Mouse (Mus musculus) T-helper 2 cell (primary cell): ENCODE data around the gene Hoxc5.

ENCODE experiments used
- in situ Hi-C: fragments of 300-600 bp; cut with MboI, MseI; formaldehyde crosslinking; loops from one replicate; pipeline ENCODE4 v1.15.1; 2025; ENCODE audit warnings: high pct_unique_total_duplicates

Gene Hoxc5

GRCm38 (mm10) chr15:102967511-102968397 is 511 bp downstream of the Hoxc5 start:
- in situ Hi-C loops: no loop called here

DNA sequence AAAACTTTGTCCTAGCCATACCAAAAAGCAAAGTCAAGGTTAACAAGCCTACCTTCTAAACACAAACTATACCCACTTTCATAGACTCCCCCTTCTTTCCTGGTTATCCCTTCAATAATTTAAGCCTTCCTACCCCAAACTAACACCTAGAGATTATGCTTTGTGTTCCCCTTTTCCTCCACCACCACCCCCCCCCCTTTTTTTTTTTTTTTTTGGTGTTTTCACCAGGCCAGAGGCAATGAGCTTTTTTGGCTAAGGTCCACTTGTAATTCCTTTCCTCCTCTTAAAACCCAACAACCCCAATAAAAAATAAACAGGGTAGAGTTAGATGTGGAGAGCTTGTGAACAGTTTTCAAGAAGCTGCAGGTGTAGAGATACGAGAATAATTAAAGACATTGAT is 2.1 kb downstream of the Hoxc5 start:
- in situ Hi-C loops: no loop called here

GRCm38 (mm10) chr15:102970740-102971139 is 3.5 kb downstream of the Hoxc5 start:
- in situ Hi-C loops: no loop called here

- in situ Hi-C loops: no loop called here
These were observed 5.0 kb downstream of the Hoxc5 start for GRCm38 (mm10) chr15:102972254-102972653.

GRCm38 (mm10) chr15:102972753-102973152 is 5.5 kb downstream of the Hoxc5 start:
- in situ Hi-C loops: no loop called here

GRCm38 (mm10) chr15:102975034-102975433 is 7.8 kb downstream of the Hoxc5 start:
- in situ Hi-C loops: loop anchor here (25.0 kb wide), 1 partner anchor 337 kb away; the partner anchor contains the start of gene Gpr84

DNA sequence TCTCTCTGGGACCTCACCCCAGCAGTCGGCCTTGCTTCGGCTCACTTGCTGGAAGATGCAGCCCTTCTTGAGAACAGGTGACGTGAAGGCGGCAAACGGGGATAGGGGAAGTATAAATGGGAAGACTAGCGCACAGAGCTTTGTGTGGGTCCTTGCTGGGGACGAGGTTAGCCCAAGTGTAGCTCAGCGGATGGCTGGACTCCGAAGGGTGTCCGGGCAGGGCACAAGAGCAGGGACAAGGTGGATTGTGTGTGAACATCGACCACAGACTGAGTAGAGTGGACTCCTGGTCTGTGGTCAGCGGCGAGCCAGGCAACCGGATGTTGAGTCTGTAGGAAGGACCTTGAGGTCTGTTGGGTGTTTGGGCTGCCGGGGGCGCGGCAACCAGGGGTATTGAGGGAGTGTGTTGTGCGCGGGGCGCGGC is 8.5 kb downstream of the Hoxc5 start:
- in situ Hi-C loops: loop anchor here (25.0 kb wide), 1 partner anchor 337 kb away; the partner anchor contains the start of gene Gpr84

- in situ Hi-C loops: loop anchor here (25.0 kb wide), 1 partner anchor 336 kb away; the partner anchor contains the start of gene Gpr84
These were observed 8.9 kb downstream of the Hoxc5 start, which contains the start of gene Hoxc9 for GRCm38 (mm10) chr15:102976171-102976570. Hoxc9 (plus strand) TSS chr15:102976439.

DNA sequence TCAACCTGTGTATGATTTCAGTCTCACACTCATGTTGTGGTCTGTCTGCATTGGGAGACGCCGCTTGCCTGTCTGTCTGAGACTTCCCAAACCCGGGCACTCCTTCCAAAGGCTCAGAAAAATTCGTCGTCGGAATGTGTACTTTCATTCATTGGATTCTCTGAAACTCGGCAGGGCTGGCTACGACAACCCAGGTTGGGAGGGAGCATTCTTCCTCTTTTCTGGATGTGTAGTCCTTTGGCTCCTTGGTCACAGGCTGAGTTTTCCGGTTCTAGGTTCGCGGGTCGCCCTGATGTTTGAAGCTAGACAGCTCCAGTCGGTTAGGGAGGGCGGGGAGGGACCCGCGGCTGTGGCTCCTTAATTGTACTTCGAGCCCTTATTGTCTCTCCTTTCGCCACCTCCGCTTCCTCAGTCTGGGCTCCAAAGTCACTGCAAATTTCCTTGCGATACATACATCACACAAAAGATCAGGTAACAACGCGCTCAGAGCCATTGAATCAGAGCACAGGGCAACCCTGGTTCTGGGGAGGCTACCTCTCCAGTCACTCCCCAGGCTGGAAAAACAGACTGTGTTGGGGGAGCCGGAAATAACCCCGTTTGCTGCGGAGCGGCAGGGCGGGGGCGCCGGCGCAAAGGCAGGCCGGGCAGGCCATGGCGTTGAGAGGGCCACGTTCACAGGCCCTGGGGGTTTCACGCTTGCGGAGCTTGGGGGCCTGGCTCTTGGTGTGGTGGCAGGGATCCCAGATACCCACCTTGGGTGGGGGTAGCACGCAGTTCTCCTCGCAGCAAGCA is 9.6 kb downstream of the Hoxc5 start:
- in situ Hi-C loops: loop anchor here (25.0 kb wide), 1 partner anchor 335 kb away; the partner anchor contains the start of gene Gpr84

- in situ Hi-C loops: loop anchor here (25.0 kb wide), 1 partner anchor 335 kb away; the partner anchor contains the start of gene Gpr84
These were observed 10.3 kb downstream of the Hoxc5 start for GRCm38 (mm10) chr15:102977423-102977974.

DNA sequence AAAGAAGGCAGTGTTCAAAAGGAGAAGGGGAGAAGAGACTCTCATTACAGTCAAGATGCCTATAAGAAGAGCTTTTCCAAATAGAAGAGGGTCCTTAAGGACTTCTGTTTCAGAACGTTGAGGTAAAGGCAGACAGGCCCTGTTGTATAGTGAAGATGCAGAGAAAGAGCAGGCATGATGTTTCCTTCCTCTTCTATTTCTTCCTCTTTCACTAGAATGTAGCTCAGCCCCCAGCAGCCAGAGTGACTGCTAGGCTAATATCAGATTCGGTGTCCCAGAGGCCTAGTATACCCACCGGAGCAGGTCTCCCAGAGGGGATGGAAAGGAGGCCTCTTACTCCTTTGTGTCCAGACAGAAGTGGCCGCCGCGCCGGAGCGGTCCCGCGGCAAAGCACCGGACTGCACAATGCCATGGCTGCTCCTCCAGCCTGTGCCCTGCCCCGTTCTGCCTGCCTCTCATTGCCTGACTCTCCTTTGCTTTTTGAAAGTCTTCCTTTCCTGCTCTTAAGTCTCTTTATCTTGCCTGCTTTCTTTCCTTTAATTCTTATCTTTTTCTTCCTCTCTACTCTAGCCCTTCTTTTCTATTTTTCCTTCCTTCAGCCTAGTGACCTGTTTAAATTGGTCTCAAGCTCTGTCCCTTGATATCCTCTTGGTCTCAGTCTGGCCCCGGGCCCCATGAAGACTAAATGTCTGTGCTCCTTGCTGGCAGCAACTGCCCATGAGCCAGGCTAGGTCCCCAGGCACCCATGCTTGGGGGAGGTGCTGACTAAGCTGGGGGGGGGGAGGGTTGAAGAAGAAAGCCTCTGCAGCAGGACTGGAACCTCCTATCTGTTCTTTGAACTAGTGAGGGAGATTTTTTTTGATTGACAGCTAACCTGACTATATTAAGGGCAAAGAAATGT is 11.6 kb downstream of the Hoxc5 start:
- in situ Hi-C loops: loop anchor here (25.0 kb wide), 1 partner anchor 333 kb away; the partner anchor contains the start of gene Gpr84

DNA sequence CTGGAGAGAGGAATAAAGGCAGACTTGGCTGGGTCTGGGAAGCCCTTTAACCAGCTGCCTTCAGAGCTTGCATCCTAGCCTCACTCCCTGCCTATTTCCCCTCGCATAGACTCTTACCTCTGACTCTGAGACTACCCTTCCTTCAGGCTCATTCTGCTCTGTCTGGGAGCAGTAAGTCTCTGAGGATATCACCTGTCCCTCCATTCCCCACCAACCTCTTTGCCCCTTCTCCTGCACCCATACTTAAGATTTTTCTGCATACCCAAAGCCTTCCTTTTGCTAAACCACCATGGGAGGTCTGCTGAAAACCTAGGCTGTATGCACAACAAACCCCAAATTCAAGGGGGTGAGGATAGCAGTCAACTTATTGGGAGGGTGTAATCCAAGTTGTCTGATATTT is 12.7 kb downstream of the Hoxc5 start:
- in situ Hi-C loops: loop anchor here (25.0 kb wide), 1 partner anchor 332 kb away; the partner anchor contains the start of gene Gpr84

GRCm38 (mm10) chr15:102980352-102980751 is 13.1 kb downstream of the Hoxc5 start:
- in situ Hi-C loops: loop anchor here (25.0 kb wide), 1 partner anchor 332 kb away; the partner anchor contains the start of gene Gpr84

DNA sequence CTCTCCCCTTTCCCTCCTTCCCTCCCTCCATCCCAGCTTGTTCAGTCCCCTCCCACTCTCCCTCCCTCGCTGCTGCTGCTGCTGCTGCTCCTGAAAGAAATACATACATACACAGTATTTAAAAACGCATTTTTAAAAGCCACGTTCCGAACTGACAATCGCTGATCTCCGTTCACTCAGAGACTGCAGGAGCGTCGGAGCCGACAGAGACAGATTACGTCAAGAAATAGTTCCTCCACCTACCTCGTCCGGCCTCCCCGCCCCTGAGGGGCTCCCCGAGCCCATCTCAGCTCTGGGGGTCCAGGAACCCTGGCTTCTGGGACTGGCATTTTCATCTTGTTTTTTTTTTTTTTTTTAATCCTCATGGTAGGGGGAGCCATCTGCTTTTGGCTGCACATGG is 13.7 kb downstream of the Hoxc5 start:
- in situ Hi-C loops: loop anchor here (25.0 kb wide), 1 partner anchor 331 kb away; the partner anchor contains the start of gene Gpr84

DNA sequence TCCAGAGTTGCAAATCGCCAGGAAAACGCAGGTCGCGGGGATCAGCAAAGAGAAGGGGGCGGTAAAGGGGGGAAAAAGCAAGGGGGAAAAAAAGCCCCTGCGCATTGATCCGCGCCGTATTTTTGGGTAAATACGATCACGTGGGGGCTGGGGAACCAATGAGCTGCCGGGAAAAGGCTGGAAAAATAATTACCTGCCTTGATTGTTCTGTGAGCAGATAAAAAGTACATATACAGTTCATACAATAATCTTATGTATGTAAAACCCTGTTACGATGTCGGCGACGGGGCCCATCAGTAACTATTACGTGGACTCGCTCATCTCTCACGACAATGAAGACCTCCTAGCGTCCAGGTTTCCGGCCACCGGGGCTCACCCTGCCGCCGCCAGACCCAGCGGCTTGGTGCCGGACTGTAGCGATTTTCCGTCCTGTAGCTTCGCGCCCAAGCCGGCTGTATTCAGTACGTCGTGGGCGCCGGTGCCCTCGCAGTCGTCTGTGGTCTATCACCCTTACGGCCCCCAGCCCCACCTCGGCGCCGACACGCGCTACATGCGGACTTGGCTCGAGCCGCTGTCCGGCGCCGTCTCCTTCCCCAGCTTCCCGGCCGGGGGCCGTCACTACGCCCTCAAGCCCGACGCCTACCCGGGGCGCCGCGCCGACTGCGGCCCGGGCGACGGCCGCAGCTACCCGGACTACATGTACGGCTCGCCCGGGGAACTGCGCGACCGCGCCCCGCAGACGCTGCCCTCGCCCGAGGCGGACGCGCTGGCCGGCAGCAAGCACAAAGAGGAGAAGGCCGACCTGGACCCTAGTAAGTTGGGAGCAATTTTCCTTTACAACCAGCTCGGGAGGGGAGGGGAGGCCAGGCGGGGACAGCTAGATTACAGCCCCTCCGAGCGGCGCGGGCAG is 14.4 kb downstream of the Hoxc5 start:
- in situ Hi-C loops: loop anchor here (25.0 kb wide), 1 partner anchor 331 kb away; the partner anchor contains the start of gene Gpr84

- in situ Hi-C loops: loop anchor here (25.0 kb wide), 1 partner anchor 329 kb away; the partner anchor contains the start of gene Gpr84
These were observed 16.5 kb downstream of the Hoxc5 start for GRCm38 (mm10) chr15:102983716-102984115.

- in situ Hi-C loops: loop anchor here (25.0 kb wide), 1 partner anchor 328 kb away; the partner anchor contains the start of gene Gpr84
These were observed 17.3 kb downstream of the Hoxc5 start for GRCm38 (mm10) chr15:102984521-102984920.

- in situ Hi-C loops: loop anchor here (5.0 to 25.0 kb wide), 2 partner anchors 187 to 327 kb away; partner anchors contain the start of gene Gpr84
These were observed 17.7 kb downstream of the Hoxc5 start for GRCm38 (mm10) chr15:102984925-102985324.
